Mouse (Mus musculus) G1E (cell line): ENCODE results near the gene Ppfia1.

Experiments
- CTCF ChIP-seq: IDR thresholded peaks from 2 replicates; pipeline ENCODE4 v1.5.1; 2012; ENCODE audit warnings: low read depth, low read length, inconsistent platforms, mixed read lengths
- GATA1 ChIP-seq: IDR thresholded peaks from 2 replicates; pipeline ENCODE4 v1.6.1; 2012; ENCODE audit warnings: borderline replicate concordance, low read length, inconsistent platforms, mixed read lengths
- POLR2AphosphoS5 ChIP-seq: IDR thresholded peaks from 2 replicates; pipeline ENCODE4 v1.6.1; 2012; ENCODE audit warnings: low read depth, low read length, inconsistent platforms; ENCODE audit not compliant: insufficient replicate concordance
- TAL1 ChIP-seq: conservative IDR thresholded peaks from 2 replicates; pipeline ENCODE4 v1.6.1; 2012; ENCODE audit warnings: low read depth, low read length, inconsistent platforms, mixed read lengths

GRCm38 (mm10) chr7:144536367-144536766 lies 17.2 kb downstream of the Ppfia1 start:
- TF ChIP-seq CTCF (no peak), GATA1 (no peak), TAL1 (no peak), POLR2AphosphoS5 (no peak)
